Mouse (Mus musculus): Measurements from ENCODE around the gene Foxred2. TPM values are rescaled to one million over a fixed set of nuclear protein-coding genes. Genes with fewer than 3 reads are reported as not detected.

The Foxred2 gene
- polyA plus RNA-seq, 1 experiment = 4.8 TPM

- Histone ChIP-seq H3ac (ENCODE audit: control insufficient read depth, insufficient read length) (peak within 1 kb of the TSS; percentile 26), H3K4me2 (ENCODE audit: low read depth) (peak within 1 kb of the TSS; percentile 90), H3K36me3 (ENCODE audit: control insufficient read depth, insufficient read depth) (peaks cover 27% of the 10 kb centered on the region), H3K79me2 (ENCODE audit: control insufficient read depth, insufficient read depth) (peaks cover 28% of the 10 kb centered on the region), H3K4me3 (peak within 1 kb of the TSS; percentile 72), H3K27me3 (ENCODE audit: control insufficient read depth, insufficient read depth, insufficient read length) (no peaks in the 10 kb centered on the region)
- peak in 2 of 3 experiments; percentile 60 to 83 for TF ChIP-seq MYOD1 (IDR thresholded peaks at IDR 0.05; ENCODE audit: control insufficient read depth in 1 of 3, insufficient read length in 2 of 3, low read depth in 2 of 3)
- TF ChIP-seq POLR2AphosphoS2 (IDR thresholded peaks at IDR 0.05; ENCODE audit: insufficient read length, low read depth) = peak; percentile 81
- TF ChIP-seq CEBPB (IDR thresholded peaks at IDR 0.05; ENCODE audit: insufficient read depth, poor library complexity, severe bottlenecking) = no peak
- peak in 2 of 3 experiments; percentile 37 to 73 for TF ChIP-seq MYOG (IDR thresholded peaks at IDR 0.05; ENCODE audit: control insufficient read depth in 1 of 3, insufficient read depth in 1 of 3, insufficient read length in 2 of 3, low read depth in 2 of 3)
- no peak for TF ChIP-seq TCF12 (IDR thresholded peaks at IDR 0.05; ENCODE audit: insufficient read depth, poor library complexity, severe bottlenecking)
- peak; percentile 75 for TF ChIP-seq POLR2A (IDR thresholded peaks at IDR 0.05; ENCODE audit: insufficient read length, low read depth)
- peak; percentile 92 for TF ChIP-seq MAX (IDR thresholded peaks at IDR 0.05; ENCODE audit: low read depth)
- peak; percentile 69 for TF ChIP-seq USF1 (IDR thresholded peaks at IDR 0.05; ENCODE audit: low read depth)
- no peak for TF ChIP-seq REST (IDR thresholded peaks at IDR 0.05; ENCODE audit: insufficient read depth, insufficient read length)
- TF ChIP-seq E2F4 (IDR thresholded peaks at IDR 0.05; ENCODE audit: insufficient read depth) = peak; percentile 89
- TF ChIP-seq TCF3 (IDR thresholded peaks at IDR 0.05; ENCODE audit: insufficient read length, low read depth) = no peak
- peak; percentile 54 for TF ChIP-seq SRF (IDR thresholded peaks at IDR 0.05; ENCODE audit: control insufficient read depth, insufficient read length, low read depth)
Observed at GRCm38 (mm10) chr15:77928673-77929331, 27.7 kb downstream of the Foxred2 start, which contains the start of gene Txn2. TSS of gene Txn2 (minus strand) at chr15:77929006.

GRCm38 (mm10) chr15:77928091-77928490 is 28.4 kb downstream of the Foxred2 start:
- peak overlapping the region; percentile 81 for H3K4me2 ChIP-seq (ENCODE audit: low read depth)
- H3K4me3 ChIP-seq = peak overlapping the region; percentile 72
- peak overlapping the region; percentile 26 for H3ac ChIP-seq (ENCODE audit: control insufficient read depth, insufficient read length)
- no peaks in the 10 kb centered on the region for H3K27me3 ChIP-seq (ENCODE audit: control insufficient read depth, insufficient read depth, insufficient read length)
- TF ChIP-seq MYOG (IDR thresholded peaks at IDR 0.05; ENCODE audit: control insufficient read depth in 1 of 3, insufficient read depth in 1 of 3, insufficient read length in 2 of 3, low read depth in 2 of 3) (no peak), POLR2AphosphoS2 (IDR thresholded peaks at IDR 0.05; ENCODE audit: insufficient read length, low read depth) (no peak), MAX (IDR thresholded peaks at IDR 0.05; ENCODE audit: low read depth) (no peak), TCF12 (IDR thresholded peaks at IDR 0.05; ENCODE audit: insufficient read depth, poor library complexity, severe bottlenecking) (no peak), E2F4 (IDR thresholded peaks at IDR 0.05; ENCODE audit: insufficient read depth) (no peak), SRF (IDR thresholded peaks at IDR 0.05; ENCODE audit: control insufficient read depth, insufficient read length, low read depth) (no peak), POLR2A (IDR thresholded peaks at IDR 0.05; ENCODE audit: insufficient read length, low read depth) (no peak), CEBPB (IDR thresholded peaks at IDR 0.05; ENCODE audit: insufficient read depth, poor library complexity, severe bottlenecking) (no peak), MYOD1 (IDR thresholded peaks at IDR 0.05; ENCODE audit: control insufficient read depth in 1 of 3, insufficient read length in 2 of 3, low read depth in 2 of 3) (no peak), REST (IDR thresholded peaks at IDR 0.05; ENCODE audit: insufficient read depth, insufficient read length) (no peak), TCF3 (IDR thresholded peaks at IDR 0.05; ENCODE audit: insufficient read length, low read depth) (no peak)
- peaks cover 34% of the 10 kb centered on the region for H3K36me3 ChIP-seq (ENCODE audit: control insufficient read depth, insufficient read depth)
- H3K79me2 ChIP-seq (ENCODE audit: control insufficient read depth, insufficient read depth) = peaks cover 34% of the 10 kb centered on the region

- Histone ChIP-seq H3K36me3 (ENCODE audit: control insufficient read depth, insufficient read depth) (peaks cover 44% of the 10 kb centered on the region), H3K4me2 (ENCODE audit: low read depth) (peak overlapping the region; percentile 81), H3K79me2 (ENCODE audit: control insufficient read depth, insufficient read depth) (peaks cover 42% of the 10 kb centered on the region), H3K27me3 (ENCODE audit: control insufficient read depth, insufficient read depth, insufficient read length) (no peaks in the 10 kb centered on the region), H3ac (ENCODE audit: control insufficient read depth, insufficient read length) (no peak overlapping the region), H3K4me3 (no peak overlapping the region)
- TF ChIP-seq MYOG (IDR thresholded peaks at IDR 0.05; ENCODE audit: control insufficient read depth in 1 of 3, insufficient read depth in 1 of 3, insufficient read length in 2 of 3, low read depth in 2 of 3) (no peak), E2F4 (IDR thresholded peaks at IDR 0.05; ENCODE audit: insufficient read depth) (no peak), CEBPB (IDR thresholded peaks at IDR 0.05; ENCODE audit: insufficient read depth, poor library complexity, severe bottlenecking) (no peak), TCF3 (IDR thresholded peaks at IDR 0.05; ENCODE audit: insufficient read length, low read depth) (no peak), POLR2AphosphoS2 (IDR thresholded peaks at IDR 0.05; ENCODE audit: insufficient read length, low read depth) (no peak), POLR2A (IDR thresholded peaks at IDR 0.05; ENCODE audit: insufficient read length, low read depth) (no peak), USF1 (IDR thresholded peaks at IDR 0.05; ENCODE audit: low read depth) (no peak), MYOD1 (IDR thresholded peaks at IDR 0.05; ENCODE audit: control insufficient read depth in 1 of 3, insufficient read length in 2 of 3, low read depth in 2 of 3) (no peak), REST (IDR thresholded peaks at IDR 0.05; ENCODE audit: insufficient read depth, insufficient read length) (no peak), TCF12 (IDR thresholded peaks at IDR 0.05; ENCODE audit: insufficient read depth, poor library complexity, severe bottlenecking) (no peak)
Observed at GRCm38 (mm10) chr15:77926921-77927320, 29.6 kb downstream of the Foxred2 start.

GRCm38 (mm10) chr15:77925195-77925594 is 31.3 kb downstream of the Foxred2 start:
- no peak for TF ChIP-seq USF1 (IDR thresholded peaks at IDR 0.05; ENCODE audit: low read depth)
- no peak for TF ChIP-seq MYOD1 (IDR thresholded peaks at IDR 0.05; ENCODE audit: control insufficient read depth in 1 of 3, insufficient read length in 2 of 3, low read depth in 2 of 3)
- no peak for TF ChIP-seq TCF12 (IDR thresholded peaks at IDR 0.05; ENCODE audit: insufficient read depth, poor library complexity, severe bottlenecking)
- no peak for TF ChIP-seq MYOG (IDR thresholded peaks at IDR 0.05; ENCODE audit: control insufficient read depth in 1 of 3, insufficient read depth in 1 of 3, insufficient read length in 2 of 3, low read depth in 2 of 3)
- no peak for TF ChIP-seq POLR2A (IDR thresholded peaks at IDR 0.05; ENCODE audit: insufficient read length, low read depth)
- TF ChIP-seq SRF (IDR thresholded peaks at IDR 0.05; ENCODE audit: control insufficient read depth, insufficient read length, low read depth) = no peak
- TF ChIP-seq E2F4 (IDR thresholded peaks at IDR 0.05; ENCODE audit: insufficient read depth) = no peak
- H3K4me2 ChIP-seq (ENCODE audit: low read depth) = no peak overlapping the region
- H3K27me3 ChIP-seq (ENCODE audit: control insufficient read depth, insufficient read depth, insufficient read length) = no peaks in the 10 kb centered on the region
- H3K79me2 ChIP-seq (ENCODE audit: control insufficient read depth, insufficient read depth) = peaks cover 53% of the 10 kb centered on the region
- H3ac ChIP-seq (ENCODE audit: control insufficient read depth, insufficient read length) = no peak overlapping the region
- H3K4me3 ChIP-seq = no peak overlapping the region
- H3K36me3 ChIP-seq (ENCODE audit: control insufficient read depth, insufficient read depth) = peaks cover 53% of the 10 kb centered on the region
